Mouse (Mus musculus) thymus, adult 2 months (tissue): Measurements from ENCODE around the gene Arl2.

Experiments
- CTCF ChIP-seq: fragments of 200-500 bp; IDR thresholded peaks from 2 replicates; pipeline ENCODE4 v1.5.1; 2012; ENCODE audit warnings: mild to moderate bottlenecking, control low read depth, low read length, moderate library complexity, borderline replicate concordance; ENCODE audit not compliant: control insufficient read depth, poor library complexity, insufficient read depth; ENCODE audit errors: extremely low read depth
- POLR2A ChIP-seq: fragments of 200-500 bp; IDR thresholded peaks from 2 replicates; pipeline ENCODE4 v1.6.1; 2012; ENCODE audit warnings: mild to moderate bottlenecking, low read length, control low read depth, moderate library complexity; ENCODE audit not compliant: control insufficient read depth, poor library complexity, insufficient read depth; ENCODE audit errors: extremely low read depth

DNA sequence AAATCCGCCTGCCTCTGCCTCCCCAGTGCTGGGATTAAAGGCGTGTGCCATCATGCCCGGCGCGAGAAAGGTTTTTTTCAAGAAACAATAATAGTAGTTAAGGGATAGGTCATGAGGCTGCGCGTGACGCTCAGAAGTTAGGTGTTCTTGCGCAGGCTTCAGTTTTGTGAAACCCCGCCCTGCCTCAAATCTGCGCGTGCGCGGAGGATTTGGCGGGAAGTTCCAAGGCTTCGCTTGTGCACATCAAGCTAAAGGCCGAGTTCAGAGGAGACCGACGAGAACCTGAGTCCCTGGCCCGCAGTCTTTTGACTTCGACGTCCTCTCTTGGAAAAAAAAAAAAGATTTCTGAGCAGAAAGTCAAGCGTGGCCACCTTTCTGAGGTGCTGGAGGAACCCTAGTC is 42.8 kb upstream of the Arl2 start, which contains the start of gene Majin:
- TF ChIP-seq POLR2A = no peak
- no peak for TF ChIP-seq CTCF
